Mouse (Mus musculus) R1 (cell line): ENCODE data around the gene Rpl37.

Experiments
- DNase-seq: peaks from one replicate; pipeline ENCODE4 v3.0.0-alpha.2; 2018; ENCODE audit warnings: low read depth, low spot score

Gene Rpl37

DNA sequence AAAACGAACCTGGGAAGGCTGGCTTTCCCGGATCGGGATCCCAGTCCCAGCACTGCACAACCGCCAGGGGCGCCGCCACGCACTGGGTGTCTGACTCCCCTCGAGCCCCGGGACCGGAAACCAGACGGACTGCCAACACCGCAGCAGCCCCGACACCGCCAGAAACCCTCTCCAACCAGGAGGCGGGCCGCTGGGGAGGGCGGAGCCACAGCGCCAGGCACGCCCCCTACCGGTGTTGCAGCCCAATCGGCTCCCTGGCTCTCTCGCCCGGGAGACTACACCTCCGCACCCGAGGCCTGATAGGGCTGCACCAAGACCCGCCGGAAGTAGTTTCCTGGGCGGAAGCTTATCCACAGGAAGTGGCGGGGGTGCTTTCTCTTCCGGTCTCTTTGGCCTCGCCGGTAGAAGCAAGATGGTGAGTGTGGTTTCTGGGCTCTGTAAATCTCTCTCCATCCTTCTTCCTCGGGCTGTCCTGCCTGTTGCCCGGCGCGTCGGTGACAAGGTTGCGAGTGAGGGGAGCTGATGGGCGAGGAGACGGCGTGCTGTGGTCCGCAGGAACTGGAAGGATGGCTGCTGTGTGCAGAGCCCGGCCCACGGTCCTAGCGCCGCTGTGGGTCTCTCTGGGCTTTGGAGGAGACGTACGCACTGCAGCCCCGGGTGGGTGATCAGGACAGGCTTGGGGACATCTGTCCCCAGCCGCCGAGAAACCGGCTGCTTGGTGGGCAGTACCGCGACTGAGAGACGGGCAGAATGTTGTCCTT, at the start of gene Rpl37:
Gene Rpl37 (plus strand): TSS at position 376 of the 761 bp plus-strand sequence.
- peak; percentile 98 for DNase-seq

DNA sequence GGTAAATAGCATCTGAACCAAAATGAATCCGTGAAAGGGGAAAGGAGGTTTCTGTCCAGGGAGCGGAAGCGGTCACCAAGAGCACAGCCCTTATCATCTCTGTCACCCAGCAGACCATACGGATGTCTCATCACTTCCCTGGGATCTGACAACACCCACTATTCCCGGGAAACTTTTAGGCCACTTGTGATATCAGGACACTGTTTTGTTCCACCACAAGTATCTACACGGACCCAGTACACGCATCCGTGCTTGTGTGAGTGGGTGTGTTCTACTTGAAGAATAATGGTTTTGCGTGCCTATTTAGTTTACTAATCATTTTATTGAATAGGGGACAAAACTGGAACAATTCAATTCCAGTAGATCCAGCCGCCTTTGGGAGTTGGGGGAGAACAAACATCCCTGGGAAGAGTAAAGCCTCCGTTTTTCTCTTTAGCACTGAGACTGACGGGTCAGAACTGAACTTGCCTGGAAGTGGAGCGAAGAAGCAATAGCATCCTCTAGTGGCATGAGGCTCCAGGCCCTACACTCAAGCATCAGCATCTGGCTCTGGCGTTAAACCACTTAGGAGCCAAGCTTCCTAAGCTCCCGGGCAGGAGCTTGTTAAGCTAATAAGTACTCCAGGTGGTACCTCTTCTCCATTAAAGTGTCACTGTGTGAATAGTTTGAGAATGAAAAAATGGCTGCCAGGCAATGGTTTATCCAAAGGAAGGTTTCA, 47.5 kb upstream of the Rpl37 start:
- DNase-seq = peak; percentile 77

DNA sequence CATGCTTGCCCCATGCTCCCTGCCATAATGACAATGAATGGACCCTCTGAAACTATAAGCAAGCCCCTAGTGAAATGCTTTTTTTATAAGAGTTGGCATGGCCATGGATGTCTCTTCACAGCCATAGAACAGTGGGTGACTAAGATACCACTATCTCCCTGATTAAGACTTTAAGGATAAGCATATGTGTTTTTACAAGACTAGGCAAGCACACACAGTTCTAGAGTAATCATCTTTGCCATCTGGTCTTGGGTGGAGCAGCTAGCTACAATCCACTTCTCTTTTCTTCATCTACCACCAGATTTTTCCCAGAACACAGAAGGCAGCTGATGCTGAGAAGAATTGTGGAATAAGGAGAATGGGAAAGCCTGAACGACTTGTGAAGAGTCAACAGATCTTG, 35.2 kb upstream of the Rpl37 start:
- no peak for DNase-seq

DNA sequence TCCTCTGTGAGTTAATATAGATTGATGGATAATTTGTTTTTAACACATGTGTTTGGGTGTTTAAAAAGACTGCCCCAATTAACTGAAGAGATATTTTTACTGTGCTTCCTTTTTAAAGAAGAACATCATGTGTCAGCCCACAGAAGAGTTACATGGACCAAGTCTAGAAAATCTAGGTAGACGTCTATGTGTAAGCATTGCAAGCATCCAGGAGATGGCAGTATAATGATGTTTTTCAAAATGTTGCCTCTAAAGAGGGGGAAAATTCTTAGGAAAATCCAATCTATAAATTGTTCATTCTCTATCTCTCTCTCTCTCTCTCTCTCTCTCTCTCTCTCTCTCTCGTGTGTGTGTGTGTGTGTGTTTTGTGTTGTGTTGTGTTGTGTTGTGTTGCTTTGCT, 30.3 kb upstream of the Rpl37 start:
- peak; percentile 43 for DNase-seq

DNA sequence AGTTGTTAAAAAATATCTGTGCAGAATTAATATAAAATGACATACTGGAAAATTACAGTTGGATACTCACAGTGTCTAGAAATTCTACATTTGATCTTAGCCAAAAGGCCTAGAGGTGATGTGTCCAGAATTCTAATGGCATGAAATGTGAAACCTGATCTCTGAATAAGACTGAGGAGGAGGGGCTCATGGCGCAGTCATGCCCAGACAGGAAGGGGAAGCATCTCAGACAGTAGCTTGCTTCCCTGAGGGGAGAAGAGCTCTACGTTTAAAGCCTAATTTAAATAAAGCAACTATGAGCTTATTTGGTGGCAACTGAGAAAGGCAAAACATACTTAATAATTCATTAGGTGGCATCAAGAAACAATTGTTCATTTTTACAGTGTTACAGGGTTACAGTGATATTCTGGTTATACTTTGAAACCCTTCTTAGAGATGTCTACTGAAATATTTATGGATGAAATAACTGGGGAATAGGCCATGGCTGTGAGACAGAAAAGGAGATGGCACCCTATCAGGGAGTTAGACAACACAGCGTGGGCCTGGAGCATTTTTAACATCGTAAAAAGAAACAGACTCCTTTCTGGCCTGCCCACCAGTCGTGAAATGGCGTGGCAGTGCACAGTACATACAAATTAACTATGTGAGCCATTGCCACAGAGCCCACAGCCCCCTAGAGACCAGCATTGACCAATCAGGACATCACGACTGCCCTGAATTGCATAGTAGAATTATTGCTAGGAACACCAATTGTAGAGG, 27.4 kb upstream of the Rpl37 start:
- DNase-seq = no peak

DNA sequence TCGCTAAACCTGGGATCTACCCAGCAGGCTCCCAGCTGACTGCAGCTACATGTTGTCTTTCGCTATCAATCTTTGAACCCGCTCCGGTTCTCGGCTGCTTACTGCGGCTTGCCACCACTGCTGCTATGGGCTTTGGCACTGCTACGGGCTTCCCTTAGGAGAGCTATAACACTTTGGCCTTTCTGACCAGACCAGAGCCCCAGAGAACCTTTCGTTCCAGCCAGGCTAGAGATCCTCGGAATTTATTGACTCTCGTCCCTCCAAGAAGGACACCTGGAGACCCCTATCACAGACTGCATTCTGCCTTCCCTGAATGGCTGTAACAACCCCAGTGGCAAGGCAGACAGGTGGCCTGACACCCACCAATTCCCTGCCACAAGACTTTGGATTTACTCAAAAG, 26.3 kb upstream of the Rpl37 start:
- DNase-seq = no peak

DNA sequence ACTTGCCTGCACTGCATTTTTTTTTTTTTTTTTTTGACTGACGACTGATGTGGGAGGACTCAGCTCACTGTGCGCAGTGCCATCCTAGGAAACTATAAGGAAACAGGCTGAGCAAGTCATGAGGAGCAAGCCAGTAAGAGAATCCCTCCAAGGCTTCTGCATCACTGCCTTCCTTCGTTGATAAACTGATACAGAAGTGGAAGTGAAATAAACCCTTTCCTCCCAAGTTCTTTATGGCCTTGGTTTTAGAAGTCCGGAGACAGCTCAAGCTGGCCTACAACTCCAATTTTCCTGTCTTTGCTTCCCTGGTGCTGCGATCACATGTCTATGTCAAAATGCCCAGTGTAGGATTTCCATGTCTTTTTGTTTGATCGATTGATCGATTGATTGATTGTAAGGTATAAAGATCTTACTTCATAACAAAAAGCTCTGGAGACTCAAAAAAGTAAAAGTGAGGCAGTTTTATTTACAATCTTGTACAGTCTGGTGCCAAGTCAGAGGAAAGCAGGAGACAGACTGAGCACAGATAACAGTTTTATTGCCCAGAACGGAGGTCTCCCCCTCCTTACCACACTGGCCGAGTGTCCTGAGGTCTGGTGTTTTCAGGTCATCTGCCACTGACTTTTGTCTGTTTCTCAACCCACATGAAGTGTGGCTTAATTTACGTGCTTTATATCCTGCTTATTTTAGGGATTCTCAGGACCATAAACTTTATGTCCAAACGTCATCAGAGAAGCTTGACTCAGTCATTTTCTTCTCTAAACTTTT, 20.7 kb upstream of the Rpl37 start:
- DNase-seq = no peak

DNA sequence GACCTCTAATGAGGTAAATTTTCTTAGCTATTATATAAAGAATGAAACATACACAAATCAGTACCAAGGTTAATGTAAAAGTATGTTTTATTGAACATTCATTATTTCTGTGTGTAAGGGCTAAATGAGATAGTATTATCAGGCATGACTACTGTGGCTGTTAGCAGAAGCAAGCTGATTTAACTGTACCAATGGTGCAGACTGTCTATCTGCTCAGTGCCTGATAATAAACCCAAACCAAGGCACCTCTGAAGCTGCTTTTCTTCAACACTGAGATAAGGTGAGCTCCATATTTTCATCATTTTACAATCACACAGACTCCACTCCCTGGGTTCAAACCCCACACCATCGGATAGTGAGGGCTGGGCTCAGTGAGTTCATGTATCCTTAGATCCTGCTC, 19.1 kb upstream of the Rpl37 start:
- DNase-seq = no peak

DNA sequence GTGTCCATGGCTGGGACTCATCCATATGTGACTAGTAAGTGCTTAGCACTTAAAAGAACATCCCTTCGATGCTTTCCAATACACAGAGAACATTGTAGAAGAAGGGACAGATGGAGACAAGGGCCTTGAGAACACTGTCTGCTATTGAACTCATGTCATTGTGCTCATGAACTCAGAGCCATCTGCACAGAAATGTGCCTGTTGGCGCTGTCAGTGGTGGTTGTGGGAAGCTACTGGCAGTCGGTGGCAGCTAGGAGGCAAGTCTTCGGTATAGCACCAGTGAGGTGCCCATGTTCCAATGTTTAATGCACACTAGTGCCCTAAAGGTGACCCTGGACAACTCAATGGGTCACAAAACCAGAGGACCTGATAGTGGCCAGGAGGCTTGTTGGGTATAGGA, 14.1 kb upstream of the Rpl37 start:
- no peak for DNase-seq

DNA sequence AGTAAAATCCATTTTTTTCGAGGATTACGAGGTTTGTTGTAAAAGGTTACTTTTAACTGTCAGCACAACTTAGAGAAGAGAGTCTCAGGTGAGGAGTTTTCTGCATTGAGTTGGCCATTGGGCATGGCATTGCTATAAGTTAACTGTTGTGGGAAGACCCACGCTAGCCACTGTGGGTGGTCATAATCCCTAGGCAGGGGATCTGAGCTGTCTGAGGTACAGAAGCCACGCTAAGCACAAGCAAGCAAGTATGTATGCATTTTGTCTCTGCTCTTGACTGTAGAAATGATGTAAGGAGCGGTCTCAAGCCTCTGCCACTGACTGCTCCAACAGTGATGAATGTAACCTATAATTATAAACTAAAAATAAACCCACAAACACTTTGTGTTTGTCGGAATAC, 10.6 kb upstream of the Rpl37 start:
- DNase-seq = no peak

DNA sequence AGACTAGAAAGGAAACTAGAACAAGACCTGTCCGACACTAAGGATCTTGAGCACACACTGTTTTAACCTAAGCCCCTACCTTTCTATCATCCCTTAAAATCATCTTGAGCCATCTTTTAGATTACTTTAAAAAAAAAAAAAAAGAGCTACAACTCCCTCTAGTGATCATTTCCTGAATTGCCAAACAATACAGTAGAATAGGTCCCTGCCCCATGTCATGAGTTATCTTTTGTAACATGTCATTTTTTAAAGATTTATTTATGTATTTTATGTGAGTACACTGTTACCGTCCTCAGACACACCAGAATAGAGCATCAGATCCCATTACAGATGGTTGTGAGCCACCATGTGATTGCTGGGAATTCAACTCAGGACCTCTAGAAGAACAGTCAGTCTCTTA, 10.2 kb upstream of the Rpl37 start:
- DNase-seq = no peak

DNA sequence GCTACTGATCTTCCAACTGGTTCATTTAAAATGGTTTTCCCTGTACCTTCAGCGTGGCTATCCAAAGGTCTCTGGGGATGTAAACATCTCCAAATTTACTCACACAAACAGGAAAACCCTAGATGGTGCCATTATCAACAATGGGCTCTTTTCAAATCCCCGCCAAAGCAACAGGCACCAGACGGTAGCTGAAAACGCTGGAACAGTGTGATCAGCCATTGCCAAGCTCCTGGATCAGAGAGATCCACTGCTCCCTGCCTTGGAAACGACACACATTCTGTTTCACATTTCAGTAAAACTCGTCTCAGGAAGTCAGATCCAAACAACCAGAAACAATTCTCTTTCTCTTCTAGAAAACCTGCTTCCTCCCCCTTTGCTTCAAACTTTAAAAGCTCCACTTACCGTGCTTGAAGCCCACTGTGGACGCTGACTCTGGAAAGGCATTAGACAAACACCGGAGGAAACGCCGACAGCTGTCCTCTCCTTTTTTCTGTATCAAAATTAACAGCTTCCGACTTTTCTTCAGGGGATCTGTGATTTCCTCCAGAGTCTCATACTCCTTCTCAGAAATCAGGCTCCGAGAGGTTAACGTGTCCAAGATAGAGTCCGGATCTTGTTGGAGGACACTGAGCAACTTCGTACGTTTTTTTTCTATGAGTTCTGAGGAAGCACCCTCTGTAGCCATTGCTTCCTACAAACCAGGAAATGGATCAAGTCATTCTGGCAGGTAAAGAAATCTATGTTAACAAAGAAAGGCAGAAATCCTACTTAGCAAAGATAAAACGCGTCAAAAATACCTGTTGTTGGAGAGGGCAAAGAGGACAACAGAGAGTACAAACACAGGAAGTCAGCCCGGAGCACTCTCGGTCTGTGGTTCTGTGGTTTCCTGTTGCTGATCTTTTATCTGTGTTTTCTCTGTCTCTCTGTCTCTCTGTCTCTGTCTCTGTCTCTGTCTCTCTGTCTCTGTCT, 8.5 kb upstream of the Rpl37 start, which contains the start of gene Card6:
Gene Card6 (minus strand): TSS at position 854 of the 969 bp plus-strand sequence.
- no peak for DNase-seq

DNA sequence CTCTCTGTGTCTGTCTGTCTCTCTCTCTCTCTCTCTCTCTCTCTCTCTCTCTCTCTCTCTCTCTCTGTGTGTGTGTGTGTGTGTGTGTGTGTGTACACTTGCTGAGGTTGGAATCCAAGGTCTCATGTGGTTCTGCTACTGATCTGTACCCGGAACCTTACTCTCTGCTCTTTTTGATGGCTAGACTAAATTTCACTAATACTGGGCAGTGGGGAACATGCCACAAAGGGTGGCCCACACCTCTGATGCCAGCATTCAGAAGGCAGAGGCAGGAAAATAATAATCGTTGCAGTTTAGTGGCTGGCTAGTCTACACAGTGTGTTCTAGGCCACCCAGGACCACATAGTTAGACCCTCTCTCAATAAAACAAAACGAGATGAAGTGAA, 7.8 kb upstream of the Rpl37 start:
- no peak for DNase-seq

DNA sequence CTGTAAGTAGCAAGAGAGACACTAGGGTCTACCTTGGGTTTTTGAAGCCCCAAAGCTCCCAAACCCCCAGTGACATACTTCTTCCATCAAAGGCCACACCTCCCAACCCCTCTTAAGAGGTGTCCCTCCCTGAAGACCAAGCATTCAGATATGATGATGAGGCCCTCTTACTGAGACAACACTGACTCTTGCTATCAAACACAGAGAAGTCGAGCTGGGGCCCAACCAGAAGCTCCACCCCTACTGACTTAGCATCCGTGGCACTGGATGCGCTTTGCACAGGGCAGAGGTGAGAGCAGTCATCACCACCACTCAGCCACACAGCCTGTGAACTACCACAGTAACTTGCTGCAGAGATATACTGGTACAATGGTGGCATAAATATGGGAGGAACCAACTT, 3.8 kb upstream of the Rpl37 start:
- no peak for DNase-seq

DNA sequence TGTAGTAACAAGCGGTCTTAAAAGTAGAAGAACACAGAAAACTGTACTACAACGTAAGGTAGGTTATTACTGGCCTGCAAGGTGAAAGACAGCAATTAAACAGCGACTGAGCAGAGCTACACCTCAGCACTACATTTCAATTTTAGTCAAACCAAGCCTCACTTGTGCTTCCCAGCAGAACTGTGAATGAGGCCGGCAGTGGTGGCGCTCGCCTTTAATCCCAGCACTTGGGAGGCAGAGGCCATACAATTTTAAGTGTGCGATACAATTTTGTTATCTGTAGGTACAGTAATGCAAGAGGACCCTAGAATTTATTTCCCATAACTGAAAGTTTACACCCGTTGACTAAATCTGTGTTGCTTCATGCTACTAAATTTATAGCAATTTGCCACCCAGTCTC, 1.3 kb upstream of the Rpl37 start:
- no peak for DNase-seq

DNA sequence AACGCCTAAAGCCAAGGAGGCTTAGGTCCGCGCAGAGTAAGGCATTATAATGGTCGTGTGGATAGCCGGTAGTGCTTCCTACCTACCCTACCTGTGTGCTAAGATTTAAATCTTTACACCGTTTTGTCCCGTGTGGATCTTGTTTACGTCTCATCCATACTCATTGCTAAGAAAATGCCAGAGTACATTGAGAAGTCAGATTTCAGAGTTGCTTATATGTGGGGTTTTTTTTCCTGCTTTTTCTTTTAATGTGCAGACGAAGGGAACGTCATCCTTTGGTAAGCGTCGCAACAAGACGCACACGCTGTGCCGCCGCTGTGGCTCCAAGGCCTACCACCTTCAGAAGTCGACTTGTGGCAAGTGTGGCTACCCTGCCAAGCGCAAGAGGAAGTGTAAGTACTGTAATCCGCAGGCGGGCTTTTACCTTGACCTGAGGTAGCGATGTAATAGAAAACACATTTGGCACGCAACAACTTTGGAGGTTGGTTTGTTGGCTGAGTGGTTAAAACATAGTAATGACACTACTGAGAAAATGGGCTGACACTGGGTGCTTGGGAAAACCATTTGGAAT, 671 bp downstream of the Rpl37 start:
- DNase-seq = peak; percentile 20

DNA sequence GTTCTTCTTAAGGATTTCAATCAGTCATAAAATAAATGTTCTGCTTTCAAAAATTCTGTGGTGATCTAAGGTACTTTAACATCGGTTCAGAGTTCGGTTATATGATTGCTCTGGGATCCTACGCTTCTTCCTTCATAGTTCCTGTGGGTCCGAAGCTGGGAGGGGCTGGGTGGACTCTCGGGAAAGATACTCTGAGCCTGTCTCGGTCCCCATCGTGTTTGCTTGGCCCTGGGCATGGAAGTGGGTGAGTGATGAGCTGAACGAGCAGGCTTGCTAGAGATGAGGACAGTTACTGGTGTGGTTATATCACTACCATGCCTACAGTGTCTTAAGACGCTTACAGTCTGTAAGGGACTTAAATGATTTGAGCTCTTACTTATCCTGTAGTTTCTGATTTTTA, 2.2 kb downstream of the Rpl37 start:
- DNase-seq = peak; percentile 7

DNA sequence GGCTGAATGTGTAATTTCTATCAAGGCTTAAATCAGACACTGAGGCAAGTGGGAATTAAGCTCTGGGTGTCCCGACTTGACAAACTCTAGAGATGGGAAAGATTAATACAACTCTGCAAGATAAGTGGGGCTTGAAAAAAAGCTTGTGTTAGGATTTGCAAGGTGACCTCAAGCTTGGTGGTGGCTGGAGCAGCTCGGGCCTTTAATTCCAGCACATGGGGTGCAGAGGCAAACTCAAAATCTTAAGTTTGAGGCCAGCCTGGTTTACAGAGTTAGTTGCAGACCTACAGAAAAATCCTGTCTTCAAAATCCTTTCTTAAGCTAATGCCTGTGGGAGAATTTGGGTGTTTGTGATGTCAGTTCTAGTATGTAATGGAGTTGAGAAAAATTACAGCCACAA, 2.7 kb downstream of the Rpl37 start:
- DNase-seq = no peak

DNA sequence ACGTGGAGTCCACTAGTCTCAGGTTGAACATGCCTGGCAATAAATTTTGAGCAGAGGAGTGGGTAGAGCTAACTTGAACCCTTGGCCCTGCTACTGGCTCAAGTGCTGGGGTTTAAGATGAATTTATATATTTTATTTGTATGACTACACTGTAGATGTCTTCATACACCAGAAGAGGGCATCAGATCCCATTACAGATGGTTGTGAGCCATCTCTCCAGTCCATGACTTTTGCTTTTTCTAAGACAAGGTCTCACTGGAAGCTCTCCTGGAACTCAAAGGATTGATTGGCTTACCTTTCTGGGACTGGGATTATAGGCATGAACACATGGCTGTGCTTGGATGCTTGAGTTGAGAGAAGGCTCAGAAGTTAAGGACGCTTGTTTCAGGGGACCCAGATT, 3.3 kb downstream of the Rpl37 start:
- no peak for DNase-seq
